Mouse (Mus musculus) intestine, postnatal 0 days (tissue): ENCODE results near the gene Agap3. TPM values are rescaled to one million over a fixed set of nuclear protein-coding genes. Genes with fewer than 3 reads are reported as not detected.

Experiments
- ATAC-seq: fragments of 200-750 bp; cut with Nextera tagmentation; 2 replicates; pipeline ENCODE4 v1.8.0; 2017; ENCODE audit warnings: mild to moderate bottlenecking, moderate TSS enrichment, moderate library complexity
- H3K27ac ChIP-seq: fragments of 300-500 bp; sonication (generic); 2 replicates; pipeline ENCODE4 v1.5.1; 2014; ENCODE audit warnings: mild to moderate bottlenecking, low read depth, low read length, moderate library complexity
- H3K27me3 ChIP-seq: fragments of 300-500 bp; sonication (generic); replicated peaks from 2 replicates; pipeline ENCODE4 v1.6.1; 2014; ENCODE audit warnings: low read length, mixed read lengths; ENCODE audit not compliant: control insufficient read depth, insufficient read depth
- H3K36me3 ChIP-seq: fragments of 300-500 bp; sonication (generic); 2 replicates; pipeline ENCODE4 v1.6.1; 2014; ENCODE audit warnings: mild to moderate bottlenecking, moderate library complexity; ENCODE audit not compliant: control insufficient read depth, insufficient read depth
- H3K4me1 ChIP-seq: fragments of 300-500 bp; sonication (generic); replicated peaks from 2 replicates; pipeline ENCODE4 v1.6.1; 2014; ENCODE audit warnings: antibody characterized with exemption, low read length, mixed read lengths; ENCODE audit not compliant: control insufficient read depth, insufficient read depth
- H3K4me2 ChIP-seq: fragments of 300-500 bp; sonication (generic); replicated peaks from 2 replicates; pipeline ENCODE4 v1.6.1; 2014; ENCODE audit warnings: low read depth, mild to moderate bottlenecking, moderate library complexity
- H3K4me3 ChIP-seq: fragments of 300-500 bp; sonication (generic); 2 replicates; pipeline ENCODE4 v1.5.1; 2014; ENCODE audit warnings: low read depth, low read length
- H3K9ac ChIP-seq: fragments of 300-500 bp; sonication (generic); 2 replicates; pipeline ENCODE4 v1.6.1; 2014; ENCODE audit warnings: mild to moderate bottlenecking, low read depth, low read length
- H3K9me3 ChIP-seq: fragments of 300-500 bp; sonication (generic); 2 replicates; pipeline ENCODE4 v1.6.1; 2016; ENCODE audit warnings: mixed run types; ENCODE audit not compliant: control insufficient read depth
- CTCF ChIP-seq: sonication (generic); IDR thresholded peaks from 2 replicates; pipeline ENCODE4 v1.5.1; 2016; ENCODE audit warnings: low read depth, mild to moderate bottlenecking, control low read depth, antibody characterized with exemption, moderate library complexity
- WGBS: fragments of 180-500 bp; shearing (Covaris S2); extraction: QIAGEN DNeasy Blood & Tissue Kit; methylation state at CpG from one replicate; pipeline ENCODE4 v1.1.7; 2014; 5-methylcytosine and 5-hydroxymethylcytosine counted together
- polyA plus RNA-seq: library from polyadenylated mRNA; unstranded; fragments of >200 nt; fragmentation: Nextera tagmentation; extraction: Ambion mirVana; gene quantifications from 2 replicates; pipeline ENCODE4 v1.2.1, GENCODE M21; 2015

Gene Agap3
- polyA plus RNA-seq, 1 experiment from 2014 or later, result 14.9 TPM

DNA sequence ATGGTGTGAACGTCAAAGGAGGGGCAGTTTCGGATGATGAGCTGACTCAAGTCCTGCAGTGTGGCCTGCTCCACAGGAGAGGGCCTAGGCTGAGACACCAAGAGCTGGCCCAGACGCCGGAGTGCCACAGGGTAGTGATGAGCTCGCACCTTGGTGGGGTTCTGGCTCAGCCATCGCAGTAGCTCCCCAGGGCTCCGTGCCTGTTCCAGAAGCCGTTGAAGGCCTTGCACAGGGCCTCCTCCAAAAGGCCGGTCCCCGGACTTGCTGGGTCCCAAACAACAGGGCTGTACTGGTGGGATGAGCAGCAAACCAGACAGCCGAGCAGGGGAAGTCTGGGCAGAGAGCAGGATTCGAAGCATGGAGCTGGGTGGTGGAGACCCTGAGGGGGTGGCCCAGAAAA lies 8.1 kb upstream of the Agap3 start:
- Histone ChIP-seq H3K27me3 (no peaks in the 10 kb centered on the region), H3K4me1 (0 out of 2 replicates have a peak, but pooled peaks cover 12% of the 10 kb centered on the region), H3K9me3 (no peaks in the 10 kb centered on the region), H3K36me3 (peaks cover 46% of the 10 kb centered on the region), H3K27ac (no peak overlapping the region), H3K4me2 (peak overlapping the region; percentile 90), H3K4me3 (peak overlapping the region; percentile 62), H3K9ac (0 out of 2 replicates have a peak overlapping the region, but pooled peaks have one; percentile 26)
- TF ChIP-seq CTCF, result no peak
- no peak for ATAC-seq
- 85% methylated on average over 12 of the region's 12 CpGs for WGBS

- ATAC-seq, result peak; percentile 82
- Histone ChIP-seq H3K36me3 (peaks cover 37% of the 10 kb centered on the region), H3K9ac (peak within 1 kb of the TSS; percentile 70), H3K9me3 (no peaks in the 10 kb centered on the region), H3K4me3 (peak within 1 kb of the TSS; percentile 62), H3K27ac (peak within 1 kb of the TSS; percentile 78), H3K4me2 (peak within 1 kb of the TSS; percentile 90), H3K4me1 (0 out of 2 replicates have a peak, but pooled peaks cover 12% of the 10 kb centered on the region), H3K27me3 (no peaks in the 10 kb centered on the region)
- TF ChIP-seq CTCF, result no peak
- under 1% methylated on average over 57 of the region's 60 CpGs for WGBS
Measured at GRCm38 (mm10) chr5:24444746-24445427, 7.1 kb upstream of the Agap3 start, which contains the start of gene Fastk. Fastk (minus strand) TSS chr5:24445287.

- Histone ChIP-seq H3K27me3 (no peaks in the 10 kb centered on the region), H3K27ac (peak overlapping the region; percentile 78; the same call in 1 of the 2 replicates), H3K4me2 (peak overlapping the region; percentile 90), H3K4me3 (peak overlapping the region; percentile 62), H3K4me1 (0 out of 2 replicates have a peak, but pooled peaks cover 12% of the 10 kb centered on the region), H3K36me3 (peaks cover 30% of the 10 kb centered on the region), H3K9ac (peak overlapping the region; percentile 70), H3K9me3 (no peaks in the 10 kb centered on the region)
- peak; percentile 0; the same call in 1 of the 2 replicates for ATAC-seq
- peak; percentile 30; the same call in 1 of the 2 replicates for TF ChIP-seq CTCF
- 59% methylated on average over 20 of the region's 20 CpGs for WGBS
Measured at GRCm38 (mm10) chr5:24445428-24446080, 6.4 kb upstream of the Agap3 start.

- no peak overlapping the region for H3K27ac ChIP-seq
- H3K4me2 ChIP-seq, result peak overlapping the region; percentile 69; the same call in 1 of the 2 replicates
- H3K9ac ChIP-seq, result no peak overlapping the region
- H3K27me3 ChIP-seq, result no peaks in the 10 kb centered on the region
- WGBS, result 89% methylated on average over 7 of the region's 7 CpGs
- no peak for ATAC-seq
- no peak for TF ChIP-seq CTCF
- H3K4me1 ChIP-seq, result 0 out of 2 replicates have a peak, but pooled peaks cover 17% of the 10 kb centered on the region
- H3K36me3 ChIP-seq, result peaks cover 19% of the 10 kb centered on the region; the same call in 1 of the 2 replicates
- H3K4me3 ChIP-seq, result no peak overlapping the region
- no peaks in the 10 kb centered on the region for H3K9me3 ChIP-seq
Measured at GRCm38 (mm10) chr5:24446630-24447029, 5.3 kb upstream of the Agap3 start.

GRCm38 (mm10) chr5:24447624-24448298 lies 4.2 kb upstream of the Agap3 start, which contains the start of gene Tmub1:
Tmub1 (minus strand) TSS chr5:24447854.
- H3K27me3 ChIP-seq, result no peaks in the 10 kb centered on the region
- peak within 1 kb of the TSS; percentile 69 for H3K4me2 ChIP-seq
- ATAC-seq, result peak; percentile 69
- H3K9ac ChIP-seq, result peak within 1 kb of the TSS; percentile 38
- WGBS, result 2% methylated on average over 34 of the region's 34 CpGs
- H3K27ac ChIP-seq, result no peak within 1 kb of the TSS
- peak within 1 kb of the TSS; percentile 49 for H3K4me3 ChIP-seq
- 0 out of 2 replicates have a peak, but pooled peaks cover 17% of the 10 kb centered on the region for H3K4me1 ChIP-seq
- no peak for TF ChIP-seq CTCF
- H3K36me3 ChIP-seq, result peaks cover 12% of the 10 kb centered on the region; the same call in 1 of the 2 replicates
- no peaks in the 10 kb centered on the region for H3K9me3 ChIP-seq
